Mouse (Mus musculus): ENCODE measurements at regions not wholly inside any gene's neighbourhood (a gene's known extent, or its start where the extent isn't known, plus 50 kb on each side); places are given as distances from the start of the nearest gene placed in this dataset.
A peak's percentile ranks its signal among the peaks of the same experiment; 100 is the strongest.

DNA sequence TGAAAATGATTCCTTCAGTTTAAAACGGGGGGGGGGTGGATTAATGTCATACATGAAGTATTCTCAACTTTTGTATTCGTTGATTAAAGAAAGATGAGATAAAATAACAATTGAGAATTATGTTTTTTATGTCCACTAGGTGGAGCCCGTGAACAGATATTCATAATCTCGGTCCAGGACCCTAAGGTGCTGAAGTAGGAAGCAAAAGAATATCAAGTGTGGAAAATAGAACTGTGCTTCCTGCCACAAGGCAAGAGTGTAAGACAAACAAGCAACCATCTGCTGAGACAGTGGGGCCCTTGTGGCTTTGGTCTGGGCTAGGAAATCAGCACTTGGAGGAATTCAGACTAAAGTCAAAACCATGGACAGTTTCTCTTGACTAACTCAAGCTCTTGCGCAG is 50.9 kb upstream of the Kap start:
- Histone ChIP-seq H3K4me3 (ENCODE audit: insufficient read depth in 1 of 2, low read depth in 1 of 2, low read length in 2 of 2, poor library complexity in 1 of 2, severe bottlenecking in 1 of 2) (no peak overlapping the region), H3K4me1 (ENCODE audit: control insufficient read depth in 2 of 2, insufficient read depth in 2 of 2, low read length in 2 of 2, poor library complexity in 1 of 2) (no peaks in the 10 kb centered on the region), H3K27ac (ENCODE audit: insufficient read depth, low read depth, low read length, poor library complexity, severe bottlenecking) (no peak overlapping the region), H3K36me3 (ENCODE audit: control insufficient read depth, insufficient read depth, low read length, poor library complexity, severe bottlenecking) (no peaks in the 10 kb centered on the region), H3K9me3 (ENCODE audit: control insufficient read depth, insufficient read depth, low read depth, low read length) (no peaks in the 10 kb centered on the region), H3K9ac (ENCODE audit: insufficient read depth, low read depth, low read length, poor library complexity, severe bottlenecking) (no peak overlapping the region)
- TF ChIP-seq ZC3H11A (IDR thresholded peaks at IDR 0.05; ENCODE audit: borderline replicate concordance, low read depth, low read length), result peak; percentile 53; the same call in 1 of the 2 replicates
- no peak for TF ChIP-seq CHD2 (IDR thresholded peaks at IDR 0.05; ENCODE audit: low read depth, low read length)
- TF ChIP-seq MAFK (IDR thresholded peaks at IDR 0.05; ENCODE audit: insufficient read depth, low read depth, low read length), result no peak
- no peak for TF ChIP-seq ZNF384 (IDR thresholded peaks at IDR 0.05; ENCODE audit: low read depth, low read length)
- TF ChIP-seq HCFC1 (IDR thresholded peaks at IDR 0.05; ENCODE audit: borderline replicate concordance, insufficient read depth, low read length), result no peak
- in situ Hi-C loops (cut with MboI; ENCODE audit: low sequenced_read_pairs in 2 of 2, unreplicated experiment in 2 of 2), result no loop called here
- peak; percentile 22 for DNase-seq (ENCODE audit: low read depth, low spot score)

DNA sequence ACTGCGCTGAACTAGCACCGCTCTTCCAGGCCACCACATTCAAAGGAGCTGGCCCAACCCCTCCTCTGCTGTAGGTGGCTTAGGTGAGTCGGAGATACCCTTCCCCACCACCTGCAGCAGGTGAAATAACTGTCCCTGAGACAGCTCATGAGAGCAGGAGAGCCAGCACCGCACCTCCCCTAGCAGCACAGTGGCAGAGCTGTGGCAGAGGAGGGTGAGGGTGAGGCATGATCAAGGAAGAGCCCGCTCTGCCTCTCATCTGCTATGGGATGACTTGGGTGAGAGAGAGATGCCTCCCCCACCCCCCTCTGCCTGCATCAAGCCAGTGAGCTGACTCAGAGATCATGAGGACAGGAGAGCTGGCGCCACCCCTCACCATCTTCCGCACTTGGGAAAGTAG is 81.1 kb upstream of the Kap start:
- Histone ChIP-seq H3K4me3 (ENCODE audit: insufficient read depth in 1 of 2, low read depth in 1 of 2, low read length in 2 of 2, poor library complexity in 1 of 2, severe bottlenecking in 1 of 2) (no peak overlapping the region), H3K9me3 (ENCODE audit: control insufficient read depth, insufficient read depth, low read depth, low read length) (no peaks in the 10 kb centered on the region), H3K36me3 (ENCODE audit: control insufficient read depth, insufficient read depth, low read length, poor library complexity, severe bottlenecking) (no peaks in the 10 kb centered on the region), H3K9ac (ENCODE audit: insufficient read depth, low read depth, low read length, poor library complexity, severe bottlenecking) (no peak overlapping the region), H3K4me1 (ENCODE audit: control insufficient read depth in 2 of 2, insufficient read depth in 2 of 2, low read length in 2 of 2, poor library complexity in 1 of 2) (0 out of 4 replicates have a peak, but pooled peaks cover 0 to 3% of the 10 kb centered on the region in 2 experiments), H3K27ac (ENCODE audit: insufficient read depth, low read depth, low read length, poor library complexity, severe bottlenecking) (no peak overlapping the region; the same call in 1 of the 2 replicates)
- DNase-seq (ENCODE audit: low read depth, low spot score), result no peak
- TF ChIP-seq HCFC1 (IDR thresholded peaks at IDR 0.05; ENCODE audit: borderline replicate concordance, insufficient read depth, low read length) (no peak), CHD2 (IDR thresholded peaks at IDR 0.05; ENCODE audit: low read depth, low read length) (no peak)
- in situ Hi-C loops (cut with MboI; ENCODE audit: low sequenced_read_pairs in 2 of 2, unreplicated experiment in 2 of 2), result no loop called here

- Histone ChIP-seq H3K36me3 (ENCODE audit: control insufficient read depth, insufficient read depth, low read length, poor library complexity, severe bottlenecking) (no peaks in the 10 kb centered on the region), H3K4me3 (ENCODE audit: insufficient read depth in 1 of 2, low read depth in 1 of 2, low read length in 2 of 2, poor library complexity in 1 of 2, severe bottlenecking in 1 of 2) (no peak overlapping the region), H3K4me1 (ENCODE audit: control insufficient read depth in 2 of 2, insufficient read depth in 2 of 2, low read length in 2 of 2, poor library complexity in 1 of 2) (0 out of 4 replicates have a peak, but pooled peaks cover 0 to 3% of the 10 kb centered on the region in 2 experiments), H3K9me3 (ENCODE audit: control insufficient read depth, insufficient read depth, low read depth, low read length) (no peaks in the 10 kb centered on the region), H3K27ac (ENCODE audit: insufficient read depth, low read depth, low read length, poor library complexity, severe bottlenecking) (no peak overlapping the region), H3K9ac (ENCODE audit: insufficient read depth, low read depth, low read length, poor library complexity, severe bottlenecking) (no peak overlapping the region)
- DNase-seq (ENCODE audit: low read depth, low spot score), result no peak
- in situ Hi-C loops (cut with MboI; ENCODE audit: low sequenced_read_pairs in 2 of 2, unreplicated experiment in 2 of 2), result no loop called here
- TF ChIP-seq CHD2 (IDR thresholded peaks at IDR 0.05; ENCODE audit: low read depth, low read length) (no peak), HCFC1 (IDR thresholded peaks at IDR 0.05; ENCODE audit: borderline replicate concordance, insufficient read depth, low read length) (no peak), MAFK (IDR thresholded peaks at IDR 0.05; ENCODE audit: insufficient read depth, low read depth, low read length) (no peak), ZNF384 (IDR thresholded peaks at IDR 0.05; ENCODE audit: low read depth, low read length) (no peak), ZC3H11A (IDR thresholded peaks at IDR 0.05; ENCODE audit: borderline replicate concordance, low read depth, low read length) (no peak)
Observed at GRCm38 (mm10) chr6:133935671-133936070, 82.1 kb upstream of the Kap start.

DNA sequence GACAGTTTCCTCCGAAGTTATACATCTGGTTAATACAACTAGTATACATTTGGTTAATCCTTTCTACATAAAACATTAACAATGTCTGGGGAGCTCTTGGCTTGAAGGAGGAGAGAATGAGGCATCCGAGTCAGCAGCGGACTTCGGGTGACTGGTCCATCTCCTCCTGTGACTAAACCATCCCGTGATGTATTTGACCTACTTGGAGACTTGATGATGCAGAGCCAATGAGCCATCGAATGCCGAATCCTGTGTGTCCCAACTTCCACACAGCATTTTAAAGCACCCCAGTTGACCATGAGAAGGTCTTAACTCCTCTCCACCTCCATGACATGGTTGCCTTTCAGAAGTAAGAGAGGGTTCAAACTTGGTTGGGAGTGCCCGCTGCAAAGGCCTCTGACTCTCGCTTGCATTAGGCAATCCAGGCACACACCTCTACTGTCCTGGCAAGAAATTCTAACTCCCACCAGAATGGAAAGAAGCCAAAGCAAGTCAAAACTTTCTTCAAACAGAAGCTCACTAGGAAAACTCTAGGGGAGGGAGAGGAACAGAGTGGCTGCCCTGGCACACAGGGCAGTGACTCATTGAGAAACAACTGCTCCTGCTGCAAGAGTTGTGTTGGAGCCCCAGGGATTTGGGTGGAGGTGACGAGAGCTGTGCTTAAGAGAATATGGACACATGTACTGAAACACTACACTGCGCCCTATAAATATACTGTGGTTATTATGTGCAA is 75.4 kb upstream of the Etv6 start:
- in situ Hi-C loops (cut with MboI; ENCODE audit: low sequenced_read_pairs in 2 of 2, unreplicated experiment in 2 of 2), result loop anchor here (5.0 to 25.0 kb wide), 5 partner anchors 277 to 655 kb away; partner anchors contain the start of gene Bcl2l14 (in 1 of the 2)
- H3K27ac ChIP-seq (ENCODE audit: insufficient read depth, low read depth, low read length, poor library complexity, severe bottlenecking), result no peak overlapping the region
- no peak overlapping the region for H3K4me3 ChIP-seq (ENCODE audit: insufficient read depth in 1 of 2, low read depth in 1 of 2, low read length in 2 of 2, poor library complexity in 1 of 2, severe bottlenecking in 1 of 2)
- H3K9me3 ChIP-seq (ENCODE audit: control insufficient read depth, insufficient read depth, low read depth, low read length), result no peaks in the 10 kb centered on the region
- no peak for TF ChIP-seq MAFK (IDR thresholded peaks at IDR 0.05; ENCODE audit: insufficient read depth, low read depth, low read length)
- TF ChIP-seq ZNF384 (IDR thresholded peaks at IDR 0.05; ENCODE audit: low read depth, low read length), result no peak
- no peak for TF ChIP-seq ZC3H11A (IDR thresholded peaks at IDR 0.05; ENCODE audit: borderline replicate concordance, low read depth, low read length)
- TF ChIP-seq HCFC1 (IDR thresholded peaks at IDR 0.05; ENCODE audit: borderline replicate concordance, insufficient read depth, low read length), result no peak
- TF ChIP-seq CHD2 (IDR thresholded peaks at IDR 0.05; ENCODE audit: low read depth, low read length), result no peak
- no peak for DNase-seq (ENCODE audit: low read depth, low spot score)
- no peaks in the 10 kb centered on the region for H3K36me3 ChIP-seq (ENCODE audit: control insufficient read depth, insufficient read depth, low read length, poor library complexity, severe bottlenecking)
- no peak overlapping the region for H3K9ac ChIP-seq (ENCODE audit: insufficient read depth, low read depth, low read length, poor library complexity, severe bottlenecking)
- H3K4me1 ChIP-seq (ENCODE audit: control insufficient read depth in 2 of 2, insufficient read depth in 2 of 2, low read length in 2 of 2, poor library complexity in 1 of 2), result peaks cover 6 to 8% of the 10 kb centered on the region in 2 experiments
